Mouse (Mus musculus): ENCODE measurements around the gene Pip4k2c.
"Not testable (repeated sequence)": the region's sequence is repeated elsewhere in the genome, so short reads cannot be mapped to it uniquely, and the experiment has no call there.

Pip4k2c gene

GRCm38 (mm10) chr10:127209928-127210570 is 1.3 kb downstream of the Pip4k2c start:
- DNase-seq (ENCODE audit: low read depth, low spot score): no peak

GRCm38 (mm10) chr10:127208921-127209320 is 2.5 kb downstream of the Pip4k2c start:
- DNase-seq (ENCODE audit: low read depth, low spot score): no peak

DNA sequence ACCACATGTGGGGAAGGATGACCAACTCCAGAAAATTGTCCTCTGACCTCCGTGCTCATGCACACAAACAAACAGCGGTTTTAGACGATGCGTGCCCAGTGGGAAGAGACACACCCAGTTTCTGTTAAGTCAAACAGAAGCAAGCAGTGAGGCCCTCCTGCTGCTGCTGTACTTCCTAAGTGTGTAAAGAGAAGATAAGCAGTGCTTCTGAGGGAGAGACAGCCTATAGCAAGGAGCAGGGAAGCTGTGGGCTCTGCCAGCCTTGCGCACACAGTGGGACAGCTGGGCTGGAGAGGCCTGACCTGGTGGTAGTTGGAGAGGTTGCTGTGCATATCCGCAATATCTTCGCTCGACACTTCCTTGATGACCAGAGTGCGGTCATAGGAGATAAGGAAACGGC is 6.0 kb downstream of the Pip4k2c start:
- no peak for DNase-seq (ENCODE audit: low read depth, low spot score)

GRCm38 (mm10) chr10:127204589-127204988 is 6.8 kb downstream of the Pip4k2c start:
- no peak for DNase-seq (ENCODE audit: low read depth, low spot score)

DNA sequence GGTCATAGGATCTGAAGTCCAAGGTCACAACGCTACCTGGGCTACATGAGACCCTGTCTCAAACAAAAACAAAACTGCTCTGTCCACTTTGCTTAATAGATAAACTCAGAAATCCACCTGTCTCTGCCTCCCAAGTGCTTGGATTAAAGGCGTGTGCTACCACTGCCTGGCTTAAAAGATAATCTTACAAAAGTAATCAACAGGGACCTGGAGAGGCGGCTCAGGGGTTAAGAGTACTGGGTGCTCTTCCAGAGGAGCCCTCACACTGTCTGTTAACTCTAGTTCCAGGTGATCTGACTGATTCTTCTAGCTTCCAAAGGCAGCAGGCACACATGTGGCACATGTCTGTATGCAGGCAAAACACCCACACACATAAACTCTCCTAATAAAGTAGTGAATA is 8.3 kb downstream of the Pip4k2c start:
- DNase-seq (ENCODE audit: low read depth, low spot score): no peak

GRCm38 (mm10) chr10:127200279-127200678 is 11.1 kb downstream of the Pip4k2c start:
- no peak for DNase-seq (ENCODE audit: low read depth, low spot score)

DNA sequence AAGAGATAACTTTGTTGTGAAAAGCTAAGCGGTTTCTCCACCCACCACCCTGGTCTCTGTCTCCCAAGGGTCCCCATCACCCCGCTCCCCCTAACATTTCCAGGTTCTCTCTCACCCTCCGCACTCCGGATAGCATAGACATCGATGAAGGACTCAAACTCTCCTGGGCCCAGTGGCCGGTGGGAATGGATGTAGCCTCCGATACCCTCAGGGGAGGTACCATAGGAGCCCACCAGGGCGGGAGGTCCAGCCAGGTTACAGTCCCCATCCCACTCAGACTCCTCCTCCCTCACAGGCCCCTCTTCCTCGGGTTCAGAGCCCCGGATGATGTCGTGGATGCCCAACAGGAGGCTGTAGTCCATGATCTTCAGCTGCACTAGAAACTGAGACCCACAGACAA is 11.9 kb downstream of the Pip4k2c start:
- no peak for DNase-seq (ENCODE audit: low read depth, low spot score)

- DNase-seq (ENCODE audit: low read depth, low spot score): no peak
Measured at GRCm38 (mm10) chr10:127199068-127199467, 12.3 kb downstream of the Pip4k2c start.

GRCm38 (mm10) chr10:127198492-127198891 is 12.9 kb downstream of the Pip4k2c start:
- DNase-seq (ENCODE audit: low read depth, low spot score): no peak

DNA sequence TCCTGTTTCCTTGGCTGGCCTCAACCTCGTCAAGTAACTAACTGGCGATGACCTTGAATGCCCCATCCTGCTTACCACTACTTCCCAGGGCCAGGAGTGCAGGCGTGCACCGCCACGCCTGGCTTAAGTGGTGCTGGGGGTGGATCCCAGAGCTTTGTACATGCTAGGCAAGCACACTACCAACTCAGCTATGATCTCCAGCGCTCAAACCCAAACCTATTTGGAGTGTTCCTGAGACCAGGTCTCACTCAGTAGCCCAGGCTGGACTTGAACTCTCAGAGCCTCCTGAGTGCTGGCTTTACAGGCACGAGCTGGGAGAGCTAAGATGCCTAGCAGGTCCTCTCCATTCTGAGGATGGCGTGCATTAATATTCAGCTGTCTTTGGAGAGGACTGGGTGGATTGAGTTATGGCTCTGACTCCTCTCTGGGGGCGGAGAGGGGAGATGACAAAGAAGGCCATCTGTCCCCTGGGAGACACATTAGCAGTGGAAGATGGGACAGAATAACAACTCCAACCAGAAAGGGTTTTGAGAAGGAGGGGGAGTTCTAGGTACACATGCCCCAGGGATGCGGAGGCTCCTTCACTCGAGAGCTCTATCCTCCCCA is 13.8 kb downstream of the Pip4k2c start:
- DNase-seq (ENCODE audit: low read depth, low spot score): no peak

DNA sequence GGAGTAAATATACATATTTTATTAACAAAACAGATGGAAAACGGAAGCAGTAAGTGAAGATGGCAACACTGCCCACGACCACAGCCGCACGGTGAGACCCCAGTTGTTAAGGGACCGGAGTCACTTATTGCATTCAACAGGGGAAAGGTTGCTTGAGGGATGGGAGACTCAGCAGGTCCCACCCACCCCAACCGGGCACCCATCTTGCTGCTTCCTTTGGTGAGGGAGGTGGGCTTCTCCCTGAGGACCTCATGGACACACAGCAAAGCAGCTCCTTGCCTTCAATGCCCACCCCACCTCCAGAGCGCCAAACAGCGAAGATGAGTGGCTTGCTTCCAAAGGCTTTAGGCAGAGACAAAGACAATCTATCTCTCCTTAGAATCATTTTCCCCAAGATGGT is 14.3 kb downstream of the Pip4k2c start:
- no peak for DNase-seq (ENCODE audit: low read depth, low spot score)

GRCm38 (mm10) chr10:127196392-127196791 is 15.0 kb downstream of the Pip4k2c start:
- no peak for DNase-seq (ENCODE audit: low read depth, low spot score)

DNA sequence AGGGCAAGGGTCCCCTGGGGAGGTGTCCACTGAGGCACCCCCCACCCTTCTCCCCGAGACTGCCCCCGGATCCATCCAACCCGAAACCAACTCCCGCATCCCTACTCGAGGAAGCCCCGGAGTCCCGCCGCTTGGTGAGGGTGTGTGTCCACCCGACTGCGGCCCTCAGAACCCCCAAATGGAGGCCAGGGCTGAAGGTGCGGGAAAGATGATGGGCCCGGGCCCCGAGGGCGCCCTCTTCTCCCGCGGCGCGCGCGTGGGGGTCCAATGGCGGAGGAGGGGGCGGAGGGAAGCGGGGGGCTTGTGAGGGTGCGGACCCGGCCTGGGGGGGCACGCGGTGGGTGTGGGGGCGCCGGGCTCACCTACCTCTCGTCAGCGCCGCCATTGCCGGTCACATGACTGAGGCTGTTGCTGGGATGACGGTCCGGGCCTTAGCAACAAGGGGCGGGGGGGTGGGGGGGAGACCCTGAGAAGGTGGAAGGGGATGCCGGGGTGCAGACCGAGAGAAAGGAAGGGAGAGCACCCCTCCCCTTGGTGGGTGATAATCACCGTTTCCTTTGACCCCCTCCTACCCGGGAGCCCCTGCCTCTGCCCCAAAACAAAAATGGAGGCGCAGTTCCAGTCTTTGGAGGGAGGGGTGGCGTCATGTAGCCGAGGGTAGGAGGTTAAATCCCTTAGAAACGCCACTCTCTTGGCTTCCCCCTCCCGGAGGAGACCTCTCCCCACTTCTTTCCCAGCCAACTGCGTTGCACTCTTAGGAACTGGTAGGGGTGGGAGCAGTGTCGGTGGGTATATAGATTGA is 15.9 kb downstream of the Pip4k2c start, which contains the start of gene Dtx3:
Gene Dtx3, minus strand, starts transcription at position 401 of the 802 bp plus-strand sequence.
- no peak for DNase-seq (ENCODE audit: low read depth, low spot score)

DNA sequence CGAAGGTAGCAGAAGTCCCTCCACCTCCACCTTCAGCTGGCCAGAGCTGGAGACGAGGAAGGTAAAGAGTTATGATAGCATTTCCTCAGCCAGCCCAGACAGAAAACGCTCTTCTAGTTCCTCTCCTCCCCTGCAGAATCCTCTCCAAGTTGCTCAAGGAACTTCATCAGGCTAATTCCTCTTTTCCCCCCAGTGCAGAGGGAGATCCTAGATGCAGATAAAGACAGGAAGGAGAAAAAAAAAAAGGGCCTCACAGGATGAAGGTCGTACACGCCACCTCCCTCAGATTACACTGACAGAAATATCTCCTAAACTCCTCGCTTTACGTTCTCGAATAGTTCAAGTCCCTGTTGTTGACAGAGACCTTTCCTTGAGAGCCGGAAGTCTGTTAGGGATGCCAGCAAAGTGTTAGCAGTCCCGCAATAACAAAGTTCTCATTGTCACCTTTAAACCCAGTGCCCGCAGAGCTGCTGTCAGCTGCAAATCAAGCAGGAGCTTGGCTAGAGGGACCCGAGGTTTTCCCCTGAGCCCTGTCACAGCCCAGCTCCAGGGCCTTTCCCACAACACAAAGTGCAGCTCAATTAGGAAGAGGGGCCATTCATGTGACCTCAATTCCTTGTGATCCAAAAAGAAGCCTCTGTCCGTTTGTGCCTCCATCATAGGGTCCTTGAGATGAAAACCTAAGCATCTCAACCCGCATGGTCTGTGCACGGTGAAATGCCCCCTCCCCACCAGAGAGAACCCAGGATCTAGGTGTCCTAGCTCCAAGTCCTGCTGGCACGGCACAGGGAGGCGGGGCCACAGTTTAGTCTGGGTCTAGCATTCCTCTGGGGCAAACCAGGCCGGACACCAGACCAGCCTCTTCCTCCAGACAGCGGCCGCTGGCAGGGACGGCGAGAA is 16.7 kb downstream of the Pip4k2c start:
- DNase-seq (ENCODE audit: low read depth, low spot score): no peak

DNA sequence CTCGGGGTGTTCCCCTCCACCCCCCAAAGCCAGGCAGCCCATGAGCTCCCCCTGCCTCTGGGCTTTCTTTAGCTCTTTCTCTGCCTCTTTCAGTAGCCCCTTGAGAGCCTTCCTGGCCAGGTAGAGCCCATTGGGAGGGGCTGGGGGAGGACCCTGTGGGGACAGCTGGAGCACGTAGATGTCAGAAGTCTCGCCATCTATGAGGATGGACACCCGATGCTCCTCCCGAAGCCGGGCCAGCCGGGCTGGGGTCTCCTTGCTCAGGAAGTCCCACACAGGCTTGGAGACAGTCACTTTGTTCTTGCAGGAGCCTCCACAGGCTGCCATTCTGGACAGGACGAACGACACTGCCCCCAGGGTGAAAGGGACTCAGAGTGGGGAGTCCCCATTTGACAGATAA is 18.4 kb downstream of the Pip4k2c start:
- DNase-seq (ENCODE audit: low read depth, low spot score): no peak

- not testable (repeated sequence) for DNase-seq (ENCODE audit: low read depth, low spot score)
Measured at GRCm38 (mm10) chr10:127192057-127192328, 19.4 kb downstream of the Pip4k2c start.

- no peak for DNase-seq (ENCODE audit: low read depth, low spot score)
Measured at GRCm38 (mm10) chr10:127191191-127192056, 20.0 kb downstream of the Pip4k2c start.

DNA sequence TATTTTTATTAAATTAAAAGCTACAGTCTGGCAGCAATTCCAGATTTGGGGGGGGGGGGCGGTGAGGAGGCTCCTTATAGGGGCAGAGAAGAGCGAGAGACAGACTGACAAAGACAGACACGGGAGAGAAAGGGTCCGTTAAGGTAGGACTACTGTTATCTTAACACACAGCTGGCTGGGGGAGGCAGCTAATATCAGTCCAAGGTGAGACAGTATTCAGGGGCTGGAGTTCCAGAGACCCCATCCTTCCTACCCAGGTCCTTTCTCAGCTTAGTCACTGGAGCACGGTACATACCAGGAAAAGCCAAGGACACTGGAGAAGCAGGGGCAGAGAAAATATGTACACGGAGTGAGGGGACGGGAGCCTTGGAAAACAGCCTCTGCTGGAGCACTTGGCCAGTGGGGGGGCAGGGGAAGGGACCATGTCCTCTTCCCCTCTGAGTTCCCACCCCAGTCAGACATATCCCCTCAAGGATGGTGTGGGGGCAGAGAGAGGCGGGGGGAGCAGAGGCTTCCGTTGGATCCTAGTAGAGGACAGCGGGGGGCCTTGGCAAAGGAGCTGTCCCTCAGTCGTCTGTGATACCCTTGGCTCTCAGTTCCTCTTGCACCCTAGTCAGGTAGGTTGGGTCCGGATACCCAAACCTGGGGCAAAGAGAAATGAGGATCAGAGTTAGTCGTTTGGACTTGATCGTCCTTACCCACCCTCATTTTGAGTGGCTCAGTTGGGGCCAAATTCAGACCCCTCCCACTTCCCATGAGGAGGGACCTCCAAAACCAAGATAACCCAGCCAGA is 20.8 kb downstream of the Pip4k2c start:
- no peak for DNase-seq (ENCODE audit: low read depth, low spot score)

- DNase-seq (ENCODE audit: low read depth, low spot score): no peak
Measured at GRCm38 (mm10) chr10:127189651-127190381, 21.6 kb downstream of the Pip4k2c start, which contains the start of gene Arhgef25. Arhgef25 (minus strand) TSS chr10:127190083.

All from WW6 (cell line).